Mouse (Mus musculus) MEL (cell line): ENCODE measurements around the gene Dennd1b. TPM values are rescaled to one million over a fixed set of nuclear protein-coding genes. Genes with fewer than 3 reads are reported as not detected.

Experiments
- DNase-seq: peaks from one replicate; pipeline ENCODE4 v3.0.0; 2011; ENCODE audit warnings: low read depth, low spot score
- H3K27ac ChIP-seq: 2 replicates; pipeline ENCODE4 v1.5.1; 2012; ENCODE audit warnings: low read depth, mild to moderate bottlenecking, control low read depth, low read length, moderate library complexity; ENCODE audit not compliant: control insufficient read depth
- H3K27me3 ChIP-seq, 2 experiments: fragments of 150-350 bp in 1 of 2; sonication (generic) in 1 of 2; 2 replicates each; pipeline ENCODE4 v1.6.1; 2012; ENCODE audit warnings: low read length in 2 of 2, mild to moderate bottlenecking in 2 of 2, improper control_type of control experiment in 1 of 2, moderate library complexity in 1 of 2; ENCODE audit not compliant: insufficient read depth in 2 of 2, control insufficient read depth in 1 of 2
- H3K36me3 ChIP-seq, 2 experiments: 2 replicates each; pipeline ENCODE4 v1.6.1; 2012 to 2014; ENCODE audit warnings: low read length in 2 of 2, improper control_type of control experiment in 1 of 2, inconsistent platforms in 1 of 2, mild to moderate bottlenecking in 1 of 2; ENCODE audit not compliant: insufficient read depth in 2 of 2, control insufficient read depth in 1 of 2
- H3K4me1 ChIP-seq, 2 experiments: fragments of 150-350 bp in 1 of 2; sonication (generic) in 1 of 2; 2 replicates each; pipeline ENCODE4 v1.6.1; 2012; ENCODE audit warnings: low read length in 2 of 2, improper control_type of control experiment in 1 of 2, mild to moderate bottlenecking in 1 of 2; ENCODE audit not compliant: insufficient read depth in 2 of 2, control insufficient read depth in 1 of 2
- H3K4me3 ChIP-seq, 2 experiments: fragments of 150-350 bp in 1 of 2; sonication (generic) in 1 of 2; 2 replicates each; pipeline ENCODE4 v1.5.1; 2012; ENCODE audit warnings: low read depth in 2 of 2, low read length in 2 of 2, mild to moderate bottlenecking in 2 of 2, moderate library complexity in 2 of 2, control low read depth in 1 of 2, improper control_type of control experiment in 1 of 2; ENCODE audit not compliant: control insufficient read depth in 1 of 2, insufficient read depth in 1 of 2
- H3K79me2 ChIP-seq: 2 replicates; pipeline ENCODE4 v1.6.1; 2012; ENCODE audit warnings: mild to moderate bottlenecking, low read length, moderate library complexity; ENCODE audit not compliant: control insufficient read depth, poor library complexity, insufficient read depth
- H3K9ac ChIP-seq: 2 replicates; pipeline ENCODE4 v1.6.1; 2012; ENCODE audit warnings: low read depth, mild to moderate bottlenecking, control low read depth, low read length, moderate library complexity; ENCODE audit not compliant: control insufficient read depth, poor library complexity, severe bottlenecking
- H3K9me3 ChIP-seq: fragments of 150-350 bp; sonication (generic); replicated peaks from 2 replicates; pipeline ENCODE4 v1.6.1; 2012; ENCODE audit warnings: mild to moderate bottlenecking, low read length, improper control_type of control experiment, moderate library complexity; ENCODE audit not compliant: insufficient read depth
- CHD2 ChIP-seq: IDR thresholded peaks from 2 replicates; pipeline ENCODE4 v1.6.1; 2011; ENCODE audit warnings: low read length, improper control_type of control experiment
- E2F4 ChIP-seq: IDR thresholded peaks from 2 replicates; pipeline ENCODE4 v1.6.1; 2011; ENCODE audit warnings: low read depth, low read length, improper control_type of control experiment, borderline replicate concordance
- ELF1 ChIP-seq: IDR thresholded peaks from 2 replicates; pipeline ENCODE4 v1.6.1; 2014; ENCODE audit warnings: low read depth, mild to moderate bottlenecking, inconsistent platforms, low read length, improper control_type of control experiment, moderate library complexity
- EP300 ChIP-seq, 2 experiments: IDR thresholded peaks; 2 replicates each; pipeline ENCODE4 v1.6.1; 2011; ENCODE audit warnings: improper control_type of control experiment in 2 of 2, low read length in 2 of 2, low read depth in 1 of 2, mild to moderate bottlenecking in 1 of 2
- ETS1 ChIP-seq: IDR thresholded peaks from 2 replicates; pipeline ENCODE4 v1.6.1; 2012; ENCODE audit warnings: low read depth, mild to moderate bottlenecking, inconsistent platforms, low read length, improper control_type of control experiment, moderate library complexity
- GATA1 ChIP-seq: IDR thresholded peaks from 2 replicates; pipeline ENCODE4 v1.6.1; 2011; ENCODE audit warnings: low read depth, low read length, improper control_type of control experiment
- JUND ChIP-seq: IDR thresholded peaks from 2 replicates; pipeline ENCODE4 v1.6.1; 2011; ENCODE audit warnings: low read depth, mild to moderate bottlenecking, improper control_type of control experiment, low read length
- MAFK ChIP-seq: IDR thresholded peaks from 2 replicates; pipeline ENCODE4 v1.6.1; 2011; ENCODE audit warnings: low read depth, mild to moderate bottlenecking, low read length, improper control_type of control experiment, borderline replicate concordance
- MAZ ChIP-seq: IDR thresholded peaks from 2 replicates; pipeline ENCODE4 v1.6.1; 2012; ENCODE audit warnings: low read depth, mild to moderate bottlenecking, inconsistent platforms, low read length, improper control_type of control experiment
- MEF2A ChIP-seq: IDR thresholded peaks from 2 replicates; pipeline ENCODE4 v1.6.1; 2014; ENCODE audit warnings: low read depth, mild to moderate bottlenecking, inconsistent platforms, low read length, improper control_type of control experiment; ENCODE audit not compliant: poor library complexity, insufficient replicate concordance, severe bottlenecking; ENCODE audit errors: extremely low read depth
- MXI1 ChIP-seq: IDR thresholded peaks from 2 replicates; pipeline ENCODE4 v1.6.1; 2011; ENCODE audit warnings: mild to moderate bottlenecking, low read depth, low read length, improper control_type of control experiment
- MYB ChIP-seq: IDR thresholded peaks from 2 replicates; pipeline ENCODE4 v1.6.1; 2011; ENCODE audit warnings: mild to moderate bottlenecking, low read depth, low read length, improper control_type of control experiment
- POLR2AphosphoS2 ChIP-seq: IDR thresholded peaks from 2 replicates; pipeline ENCODE4 v1.6.1; 2011; ENCODE audit warnings: low read length, improper control_type of control experiment
- RAD21 ChIP-seq: IDR thresholded peaks from 2 replicates; pipeline ENCODE4 v1.6.1; 2011; ENCODE audit warnings: mild to moderate bottlenecking, low read depth, low read length, improper control_type of control experiment
- RCOR1 ChIP-seq: IDR thresholded peaks from 2 replicates; pipeline ENCODE4 v1.6.1; 2012; ENCODE audit warnings: low read depth, mild to moderate bottlenecking, inconsistent platforms, low read length, improper control_type of control experiment
- TBP ChIP-seq: IDR thresholded peaks from 2 replicates; pipeline ENCODE4 v1.8.0; 2011; ENCODE audit warnings: low read depth, low read length, improper control_type of control experiment
- TCF12 ChIP-seq: IDR thresholded peaks from 2 replicates; pipeline ENCODE4 v1.6.1; 2014; ENCODE audit warnings: low read depth, mild to moderate bottlenecking, inconsistent platforms, low read length, improper control_type of control experiment, moderate library complexity
- USF1 ChIP-seq: IDR thresholded peaks from 2 replicates; pipeline ENCODE4 v1.6.1; 2014; ENCODE audit warnings: low read depth, mild to moderate bottlenecking, inconsistent platforms, low read length, improper control_type of control experiment, moderate library complexity
- USF2 ChIP-seq, 2 experiments: IDR thresholded peaks; 2 replicates each; pipeline ENCODE4 v1.6.1; 2011 to 2012; ENCODE audit warnings: improper control_type of control experiment in 2 of 2, low read length in 2 of 2, borderline replicate concordance in 1 of 2, inconsistent platforms in 1 of 2, low read depth in 1 of 2, mild to moderate bottlenecking in 1 of 2; ENCODE audit not compliant: insufficient read depth in 1 of 2
- ZC3H11A ChIP-seq: IDR thresholded peaks from 2 replicates; pipeline ENCODE4 v1.6.1; 2012; ENCODE audit warnings: low read depth, mild to moderate bottlenecking, inconsistent platforms, low read length, improper control_type of control experiment
- ZMIZ1 ChIP-seq: IDR thresholded peaks from 2 replicates; pipeline ENCODE4 v1.6.1; 2012; ENCODE audit warnings: low read depth, mild to moderate bottlenecking, inconsistent platforms, low read length, improper control_type of control experiment, moderate library complexity
- ZNF384 ChIP-seq: IDR thresholded peaks from 2 replicates; pipeline ENCODE4 v1.6.1; 2012; ENCODE audit warnings: low read depth, mild to moderate bottlenecking, inconsistent platforms, low read length, improper control_type of control experiment
- polyA plus RNA-seq, 2 experiments: library from polyadenylated mRNA; stranded (reverse) in 1 of 2; unstranded in 1 of 2; fragments of >175 nt in 1 of 2; fragments of >200 nt in 1 of 2; gene quantifications; 2 replicates each; pipeline versions ENCODE4 v1.2.1 to v1.2.4; 2012; ENCODE audit warnings: low replicate concordance in 2 of 2, low read depth in 1 of 2; ENCODE audit not compliant: insufficient read length in 2 of 2, insufficient read depth in 1 of 2, missing spikeins in 1 of 2
- total RNA-seq: library from RNA; depleted of rRNA; stranded (reverse); fragments of 300-350 nt; gene quantifications from 2 replicates; pipeline ENCODE4 v1.2.3, GENCODE M21; 2012

Dennd1b gene
- total and polyA plus RNA-seq, 3 experiments = 3.9 to 4.1 TPM; not detected in 1

DNA sequence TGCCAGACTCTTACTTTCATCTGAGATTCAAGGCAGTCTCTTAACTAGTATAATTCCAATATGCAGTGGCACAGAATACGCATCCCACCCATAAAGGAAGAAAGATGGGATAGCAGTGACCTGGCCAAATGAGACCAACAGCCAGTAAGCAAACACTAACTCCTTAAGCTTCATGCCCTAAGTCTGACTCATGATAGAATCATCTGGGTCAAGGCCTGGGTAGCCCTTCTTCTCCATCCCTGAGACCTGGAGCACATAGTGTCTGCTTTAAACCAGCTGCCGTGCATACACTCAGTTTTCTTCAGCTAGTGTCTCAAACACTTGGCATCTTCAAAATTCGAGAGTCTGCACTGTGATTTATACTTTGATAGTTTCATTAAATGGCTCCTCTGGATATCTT, 183.1 kb downstream of the Dennd1b start:
- Histone ChIP-seq H3K4me3 (no peak overlapping the region), H3K4me1 (no peaks in the 10 kb centered on the region), H3K27ac (no peak overlapping the region), H3K36me3 (no peaks in the 10 kb centered on the region; a peak in 1 of 4 replicates), H3K9ac (no peak overlapping the region), H3K27me3 (no peaks in the 10 kb centered on the region), H3K79me2 (no peaks in the 10 kb centered on the region), H3K9me3 (no peaks in the 10 kb centered on the region)
- TF ChIP-seq E2F4 = no peak
- TF ChIP-seq ETS1 = no peak
- TF ChIP-seq USF1 = no peak
- no peak for TF ChIP-seq EP300 (IDR thresholded peaks at IDR 0.05; ENCODE audit: low read depth in 1 of 2, low read length in 2 of 2)
- no peak for TF ChIP-seq ZMIZ1
- no peak for TF ChIP-seq MAFK
- no peak for TF ChIP-seq POLR2AphosphoS2
- no peak for TF ChIP-seq ZNF384
- no peak for TF ChIP-seq JUND
- no peak for TF ChIP-seq MXI1
- no peak for TF ChIP-seq USF2 (IDR thresholded peaks at IDR 0.05; ENCODE audit: borderline replicate concordance in 1 of 2, insufficient read depth in 1 of 2, low read depth in 1 of 2, low read length in 2 of 2)
- TF ChIP-seq TBP = no peak
- TF ChIP-seq CHD2 = no peak
- DNase-seq = no peak

DNA sequence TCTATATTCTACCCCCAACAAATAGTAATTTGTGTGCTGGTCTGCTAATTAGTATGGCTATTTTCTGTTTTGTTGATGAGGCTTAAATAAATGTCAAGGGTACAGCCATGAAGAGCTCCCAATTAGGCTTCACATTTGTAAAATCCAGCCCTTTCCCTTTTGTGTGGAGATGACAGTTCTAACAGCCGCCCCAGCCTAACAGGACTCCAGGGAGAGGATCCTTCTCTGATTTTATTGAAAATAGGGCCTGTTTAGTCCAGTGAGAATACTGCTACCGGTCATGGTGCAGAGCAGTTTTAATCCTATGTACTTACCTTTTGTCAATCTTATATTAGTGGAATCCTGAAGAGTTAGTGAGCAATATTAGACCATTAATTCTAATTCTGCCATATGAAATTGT, 189.8 kb downstream of the Dennd1b start:
- no peak overlapping the region for H3K4me3 ChIP-seq
- no peak overlapping the region for H3K27ac ChIP-seq
- no peaks in the 10 kb centered on the region for H3K9me3 ChIP-seq
- H3K4me1 ChIP-seq = no peaks in the 10 kb centered on the region
- no peaks in the 10 kb centered on the region for H3K27me3 ChIP-seq
- no peak for DNase-seq
- no peak overlapping the region for H3K9ac ChIP-seq
- TF ChIP-seq MYB = no peak
- no peak for TF ChIP-seq ELF1
- TF ChIP-seq GATA1 = no peak
- no peak for TF ChIP-seq JUND
- no peak for TF ChIP-seq MXI1
- no peak for TF ChIP-seq MAFK
- no peak for TF ChIP-seq TCF12
- TF ChIP-seq MAZ = no peak
- no peak for TF ChIP-seq RCOR1
- no peak for TF ChIP-seq RAD21
- no peak for TF ChIP-seq ZC3H11A
- no peak for TF ChIP-seq CHD2
- TF ChIP-seq MEF2A = no peak
- TF ChIP-seq USF2 (IDR thresholded peaks at IDR 0.05; ENCODE audit: borderline replicate concordance in 1 of 2, insufficient read depth in 1 of 2, low read depth in 1 of 2, low read length in 2 of 2) = no peak
- no peaks in the 10 kb centered on the region for H3K79me2 ChIP-seq
- no peaks in the 10 kb centered on the region for H3K36me3 ChIP-seq
